Mouse (Mus musculus) cortical plate, adult 2 months (tissue): ENCODE measurements around the gene Ranbp3. TPM values are rescaled to one million over a fixed set of nuclear protein-coding genes. Genes with fewer than 3 reads are reported as not detected.

Source experiments
- H3K27ac ChIP-seq: fragments of 200-500 bp; 2 replicates; pipeline ENCODE4 v1.5.1; 2012; ENCODE audit warnings: low read length, control low read depth, inconsistent platforms; ENCODE audit not compliant: insufficient read depth
- H3K4me1 ChIP-seq: fragments of 200-500 bp; 2 replicates; pipeline ENCODE4 v1.6.1; 2011; ENCODE audit warnings: low read length; ENCODE audit not compliant: control insufficient read depth, insufficient read depth
- H3K4me3 ChIP-seq: fragments of 200-500 bp; 2 replicates; pipeline ENCODE4 v1.5.1; 2011; ENCODE audit warnings: mild to moderate bottlenecking, low read length, control low read depth; ENCODE audit not compliant: insufficient read depth
- CTCF ChIP-seq: fragments of 200-500 bp; IDR thresholded peaks from 2 replicates; pipeline ENCODE4 v1.5.1; 2011; ENCODE audit warnings: mild to moderate bottlenecking, control low read depth, low read length; ENCODE audit not compliant: insufficient read depth; ENCODE audit errors: extremely low read depth
- POLR2A ChIP-seq: fragments of 200-500 bp; IDR thresholded peaks from 2 replicates; pipeline ENCODE4 v1.6.1; 2011; ENCODE audit warnings: mild to moderate bottlenecking, low read length, control low read depth; ENCODE audit not compliant: insufficient read depth; ENCODE audit errors: extremely low read depth
- polyA plus RNA-seq: library from polyadenylated mRNA; depleted of rRNA; stranded (reverse); fragments of >200 nt; gene quantifications from 2 replicates; pipeline ENCODE4 v1.2.3, GENCODE M21; 2012

Ranbp3 gene
- polyA plus RNA-seq, 1 experiment, result 104 TPM

- TF ChIP-seq POLR2A, result no peak
- no peak for TF ChIP-seq CTCF
- H3K27ac ChIP-seq, result peak overlapping the region; percentile 51
- peaks cover 11% of the 10 kb centered on the region for H3K4me1 ChIP-seq
- no peak overlapping the region for H3K4me3 ChIP-seq
These were observed 20.8 kb downstream of the Ranbp3 start for GRCm38 (mm10) chr17:56693851-56694310.

- no peak overlapping the region for H3K27ac ChIP-seq
- H3K4me3 ChIP-seq, result no peak overlapping the region
- TF ChIP-seq POLR2A, result no peak
- no peak for TF ChIP-seq CTCF
- H3K4me1 ChIP-seq, result no peaks in the 10 kb centered on the region; the same call in 1 of the 2 replicates
These were observed 27.4 kb downstream of the Ranbp3 start for GRCm38 (mm10) chr17:56700451-56700850.

- TF ChIP-seq POLR2A, result no peak
- no peak for TF ChIP-seq CTCF
- Histone ChIP-seq H3K4me1 (no peaks in the 10 kb centered on the region; the same call in 1 of the 2 replicates), H3K4me3 (no peak overlapping the region), H3K27ac (no peak overlapping the region)
These were observed 29.9 kb downstream of the Ranbp3 start for GRCm38 (mm10) chr17:56703038-56703437.

- H3K27ac ChIP-seq, result no peak overlapping the region
- H3K4me3 ChIP-seq, result no peak overlapping the region
- H3K4me1 ChIP-seq, result no peaks in the 10 kb centered on the region; the same call in 1 of the 2 replicates
- TF ChIP-seq POLR2A, result no peak
- no peak for TF ChIP-seq CTCF
These were observed 33.4 kb downstream of the Ranbp3 start for GRCm38 (mm10) chr17:56706515-56706914.

- H3K4me1 ChIP-seq, result no peaks in the 10 kb centered on the region
- no peak overlapping the region for H3K4me3 ChIP-seq
- TF ChIP-seq POLR2A, result no peak
- no peak for TF ChIP-seq CTCF
- no peak overlapping the region for H3K27ac ChIP-seq
These were observed 35.6 kb downstream of the Ranbp3 start for GRCm38 (mm10) chr17:56708692-56709091.

- H3K4me1 ChIP-seq, result no peaks in the 10 kb centered on the region
- H3K4me3 ChIP-seq, result no peak overlapping the region
- H3K27ac ChIP-seq, result no peak overlapping the region
- TF ChIP-seq CTCF, result no peak
- TF ChIP-seq POLR2A, result no peak
These were observed 36.6 kb downstream of the Ranbp3 start for GRCm38 (mm10) chr17:56709708-56710107.

GRCm38 (mm10) chr17:56715360-56715759 lies 42.3 kb downstream of the Ranbp3 start:
- Histone ChIP-seq H3K4me1 (peaks cover 6% of the 10 kb centered on the region), H3K27ac (no peak overlapping the region), H3K4me3 (peak overlapping the region; percentile 84; the same call in 1 of the 2 replicates)
- TF ChIP-seq CTCF (no peak), POLR2A (no peak)

GRCm38 (mm10) chr17:56715914-56716654 lies 43.0 kb downstream of the Ranbp3 start:
- peak overlapping the region; percentile 73 for H3K27ac ChIP-seq
- TF ChIP-seq POLR2A (no peak), CTCF (no peak)

GRCm38 (mm10) chr17:56716655-56717362 lies 43.7 kb downstream of the Ranbp3 start:
- TF ChIP-seq POLR2A (peak; percentile 82; the same call in 1 of the 2 replicates), CTCF (no peak)
- H3K4me3 ChIP-seq, result peak overlapping the region; percentile 84
- peaks cover 6% of the 10 kb centered on the region for H3K4me1 ChIP-seq
- H3K27ac ChIP-seq, result peak overlapping the region; percentile 73

More at GRCm38 (mm10) chr17:56715914-56716654, 43.0 kb downstream of the Ranbp3 start:
- Histone ChIP-seq H3K4me3 (peak overlapping the region; percentile 84), H3K4me1 (peaks cover 6% of the 10 kb centered on the region)

- Histone ChIP-seq H3K4me3 (peak within 1 kb of the TSS; percentile 84), H3K27ac (peak within 1 kb of the TSS; percentile 73), H3K4me1 (peaks cover 6% of the 10 kb centered on the region)
- TF ChIP-seq POLR2A, result peak; percentile 86
- no peak for TF ChIP-seq CTCF
These were observed 44.4 kb downstream of the Ranbp3 start, which contains the start of the genes Ndufa11 and Vmac for GRCm38 (mm10) chr17:56717363-56718058. TSS of gene Ndufa11 (plus strand) at chr17:56717767. TSS of gene Vmac (minus strand) at chr17:56718022.
